Mouse (Mus musculus): Measurements from ENCODE around the gene Paqr5. TPM values are rescaled to one million over a fixed set of nuclear protein-coding genes. Genes with fewer than 3 reads are reported as not detected.
A peak's percentile ranks its signal among the peaks of the same experiment; 100 is the strongest.

Paqr5 gene
- polyA plus RNA-seq, 2 experiments: 0.08 to 0.11 TPM

DNA sequence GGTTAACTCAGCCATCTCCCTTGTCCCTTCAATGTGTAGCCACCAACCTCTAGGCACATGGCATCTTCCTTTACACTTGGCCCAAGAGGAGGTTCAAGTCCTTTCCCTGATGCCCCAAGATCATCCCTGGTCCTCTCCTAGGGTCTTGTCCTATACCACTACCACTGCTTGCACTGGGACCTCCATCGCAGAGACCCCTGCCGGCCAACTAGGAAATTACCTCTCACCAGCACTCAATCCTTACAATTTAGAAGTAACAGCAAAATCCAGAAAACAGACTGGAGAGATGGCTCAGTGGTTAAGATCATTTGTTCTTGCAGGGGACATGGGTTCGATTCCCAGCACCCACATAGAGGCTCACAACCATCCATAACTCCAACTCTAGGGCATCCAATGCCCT, 11.2 kb downstream of the Paqr5 start:
- Histone ChIP-seq H3K27me3 (ENCODE audit: control insufficient read depth, insufficient read depth, low read length) (no peaks in the 10 kb centered on the region), H3K9ac (replicated peaks) (no peak overlapping the region), H3K4me3 (ENCODE audit: insufficient read depth in 1 of 2, low read depth in 2 of 2, low read length in 2 of 2) (no peak overlapping the region), H3K4me1 (replicated peaks; ENCODE audit: control insufficient read depth in 2 of 2, insufficient read depth in 2 of 2, low read length in 1 of 2) (0 out of 4 replicates have a peak, but pooled peaks cover 0 to under 1% of the 10 kb centered on the region in 2 experiments), H3K4me2 (ENCODE audit: low read depth) (no peak overlapping the region), H3K27ac (no peak overlapping the region), H3K36me3 (replicated peaks; ENCODE audit: control insufficient read depth, insufficient read depth, low read depth) (no peaks in the 10 kb centered on the region), H3K9me3 (ENCODE audit: control insufficient read depth, low read length) (no peaks in the 10 kb centered on the region)
- ATAC-seq (ENCODE audit: insufficient read depth) (no peak), DNase-seq (ENCODE audit: low read depth in 3 of 3, low spot score in 3 of 3) (no peak)
- TF ChIP-seq CTCF (IDR thresholded peaks at IDR 0.05; ENCODE audit: low read depth) (peak; percentile 53), EP300 (IDR thresholded peaks at IDR 0.05; ENCODE audit: low read depth) (no peak)
- 41% methylated on average over 3 of the region's 3 CpGs for WGBS (ENCODE audit: insufficient replicate concordance)

- 43% methylated on average over 12 of the region's 12 CpGs for WGBS (ENCODE audit: insufficient replicate concordance)
- DNase-seq (ENCODE audit: low read depth in 3 of 3, low spot score in 3 of 3) (no peak), ATAC-seq (ENCODE audit: insufficient read depth) (no peak)
- Histone ChIP-seq H3K27me3 (ENCODE audit: control insufficient read depth, insufficient read depth, low read length) (no peaks in the 10 kb centered on the region), H3K4me2 (ENCODE audit: low read depth) (no peak overlapping the region), H3K36me3 (replicated peaks; ENCODE audit: control insufficient read depth, insufficient read depth, low read depth) (no peaks in the 10 kb centered on the region), H3K4me3 (ENCODE audit: insufficient read depth in 1 of 2, low read depth in 2 of 2, low read length in 2 of 2) (no peak overlapping the region), H3K27ac (no peak overlapping the region), H3K9ac (replicated peaks) (no peak overlapping the region), H3K9me3 (ENCODE audit: control insufficient read depth, low read length) (no peaks in the 10 kb centered on the region), H3K4me1 (replicated peaks; ENCODE audit: control insufficient read depth in 2 of 2, insufficient read depth in 2 of 2, low read length in 1 of 2) (no peaks in the 10 kb centered on the region)
- no peak for TF ChIP-seq CTCF (IDR thresholded peaks at IDR 0.05; ENCODE audit: low read depth)
- TF ChIP-seq EP300 (IDR thresholded peaks at IDR 0.05; ENCODE audit: low read depth): no peak
Observed at GRCm38 (mm10) chr9:62013316-62014097, 13.1 kb downstream of the Paqr5 start.

DNA sequence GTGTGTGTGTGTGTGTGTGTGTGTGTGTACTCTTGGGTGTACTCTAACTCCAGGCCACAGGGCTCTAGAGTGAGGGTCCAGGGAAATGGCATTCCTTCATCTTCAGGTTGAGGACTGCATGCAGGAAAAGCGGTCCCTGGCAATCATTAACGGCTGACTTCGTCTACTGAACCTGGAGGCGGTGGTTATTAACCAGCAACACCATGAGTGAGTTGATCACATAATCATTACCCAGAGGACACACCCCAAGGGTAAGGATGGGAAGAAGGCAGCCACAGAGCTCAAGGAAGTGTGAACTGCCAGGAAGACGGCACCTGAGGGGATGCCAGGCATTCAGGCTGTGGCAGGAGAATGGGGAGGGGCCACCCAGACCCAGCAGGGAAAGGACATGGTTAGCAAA, 18.3 kb downstream of the Paqr5 start:
- Histone ChIP-seq H3K4me2 (ENCODE audit: low read depth) (no peak overlapping the region), H3K27me3 (ENCODE audit: control insufficient read depth, insufficient read depth, low read length) (no peaks in the 10 kb centered on the region), H3K9me3 (ENCODE audit: control insufficient read depth, low read length) (no peaks in the 10 kb centered on the region), H3K4me3 (ENCODE audit: insufficient read depth in 1 of 2, low read depth in 2 of 2, low read length in 2 of 2) (no peak overlapping the region), H3K27ac (no peak overlapping the region), H3K36me3 (replicated peaks; ENCODE audit: control insufficient read depth, insufficient read depth, low read depth) (no peaks in the 10 kb centered on the region), H3K9ac (replicated peaks) (no peak overlapping the region), H3K4me1 (replicated peaks; ENCODE audit: control insufficient read depth in 2 of 2, insufficient read depth in 2 of 2, low read length in 1 of 2) (peaks cover 0 to 2% of the 10 kb centered on the region in 2 experiments; a peak in 1 of 4 replicates)
- ATAC-seq (ENCODE audit: insufficient read depth) (no peak), DNase-seq (ENCODE audit: low read depth in 3 of 3, low spot score in 3 of 3) (no peak)
- 60% methylated on average over 5 of the region's 5 CpGs for WGBS (ENCODE audit: insufficient replicate concordance)
- TF ChIP-seq EP300 (IDR thresholded peaks at IDR 0.05; ENCODE audit: low read depth) (no peak), CTCF (IDR thresholded peaks at IDR 0.05; ENCODE audit: low read depth) (no peak)

GRCm38 (mm10) chr9:62007028-62007427, 19.6 kb downstream of the Paqr5 start:
- no peak overlapping the region for H3K9ac ChIP-seq (replicated peaks)
- H3K27me3 ChIP-seq (ENCODE audit: control insufficient read depth, insufficient read depth, low read length): no peaks in the 10 kb centered on the region
- 60% methylated on average over 4 of the region's 4 CpGs for WGBS (ENCODE audit: insufficient replicate concordance)
- no peak overlapping the region for H3K27ac ChIP-seq
- H3K4me1 ChIP-seq (replicated peaks; ENCODE audit: control insufficient read depth in 2 of 2, insufficient read depth in 2 of 2, low read length in 1 of 2): peaks cover 0 to 2% of the 10 kb centered on the region in 2 experiments; a peak in 1 of 4 replicates
- TF ChIP-seq EP300 (IDR thresholded peaks at IDR 0.05; ENCODE audit: low read depth) (no peak), CTCF (IDR thresholded peaks at IDR 0.05; ENCODE audit: low read depth) (no peak)
- no peak overlapping the region for H3K4me3 ChIP-seq (ENCODE audit: insufficient read depth in 1 of 2, low read depth in 2 of 2, low read length in 2 of 2)
- DNase-seq (ENCODE audit: low read depth in 3 of 3, low spot score in 3 of 3) (no peak), ATAC-seq (ENCODE audit: insufficient read depth) (no peak)
- H3K36me3 ChIP-seq (replicated peaks; ENCODE audit: control insufficient read depth, insufficient read depth, low read depth): no peaks in the 10 kb centered on the region
- no peaks in the 10 kb centered on the region for H3K9me3 ChIP-seq (ENCODE audit: control insufficient read depth, low read length)
- H3K4me2 ChIP-seq (ENCODE audit: low read depth): no peak overlapping the region

DNA sequence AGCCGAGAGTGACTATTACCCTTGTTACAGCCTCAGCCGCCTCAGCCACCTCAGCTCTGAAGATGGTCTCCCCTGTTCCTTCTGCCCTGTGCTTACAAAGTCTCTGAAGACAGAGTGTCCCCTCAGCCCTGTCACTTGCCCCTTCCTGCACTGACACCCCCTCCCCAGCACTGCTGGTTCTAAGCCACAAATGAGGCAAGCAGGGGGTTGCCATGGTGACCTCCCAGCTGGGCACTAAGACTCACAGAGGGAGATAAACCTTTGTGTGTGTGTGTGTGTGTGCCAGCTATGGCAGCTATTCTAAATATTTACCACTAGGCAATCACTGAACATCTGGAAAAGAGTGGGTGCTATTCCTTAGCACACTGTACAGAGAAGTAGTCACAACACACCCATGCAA, 23.0 kb downstream of the Paqr5 start:
- TF ChIP-seq CTCF (IDR thresholded peaks at IDR 0.05; ENCODE audit: low read depth) (no peak), EP300 (IDR thresholded peaks at IDR 0.05; ENCODE audit: low read depth) (no peak)
- Histone ChIP-seq H3K4me3 (ENCODE audit: insufficient read depth in 1 of 2, low read depth in 2 of 2, low read length in 2 of 2) (no peak overlapping the region), H3K36me3 (replicated peaks; ENCODE audit: control insufficient read depth, insufficient read depth, low read depth) (no peaks in the 10 kb centered on the region), H3K9me3 (ENCODE audit: control insufficient read depth, low read length) (no peaks in the 10 kb centered on the region), H3K9ac (replicated peaks) (no peak overlapping the region), H3K27me3 (ENCODE audit: control insufficient read depth, insufficient read depth, low read length) (no peaks in the 10 kb centered on the region), H3K4me1 (replicated peaks; ENCODE audit: control insufficient read depth in 2 of 2, insufficient read depth in 2 of 2, low read length in 1 of 2) (peaks cover 0 to 2% of the 10 kb centered on the region in 2 experiments; a peak in 1 of 4 replicates), H3K27ac (no peak overlapping the region), H3K4me2 (ENCODE audit: low read depth) (no peak overlapping the region)
- WGBS (ENCODE audit: insufficient replicate concordance): 60% methylated on average over 2 of the region's 2 CpGs
- DNase-seq (ENCODE audit: low read depth in 3 of 3, low spot score in 3 of 3): no peak
- no peak for ATAC-seq (ENCODE audit: insufficient read depth)

All from liver, embryonic 14.5 days (tissue).